Mouse (Mus musculus) lung, embryonic 14.5 days (tissue): ENCODE measurements around the gene Ccdc191. TPM values are rescaled to one million over a fixed set of nuclear protein-coding genes. Genes with fewer than 3 reads are reported as not detected.
A peak's percentile ranks its signal among the peaks of the same experiment; 100 is the strongest.

ENCODE experiments used
- ATAC-seq: fragments of 200-750 bp; cut with Nextera tagmentation; 2 replicates; pipeline ENCODE4 v1.8.0; 2017; ENCODE audit warnings: mild to moderate bottlenecking, moderate TSS enrichment, moderate library complexity; ENCODE audit not compliant: insufficient read depth
- DNase-seq: peaks from one replicate; pipeline ENCODE4 v3.0.0-alpha.2; 2015
- H3K27ac ChIP-seq: fragments of 300-500 bp; sonication (generic); 2 replicates; pipeline ENCODE4 v1.5.1; 2014; ENCODE audit warnings: low read depth, mild to moderate bottlenecking, moderate library complexity
- H3K27me3 ChIP-seq: fragments of 300-500 bp; sonication (generic); 2 replicates; pipeline ENCODE4 v1.6.1; 2014; ENCODE audit warnings: low read length, control low read depth; ENCODE audit not compliant: insufficient read depth
- H3K36me3 ChIP-seq: fragments of 300-500 bp; sonication (generic); 2 replicates; pipeline ENCODE4 v1.6.1; 2014; ENCODE audit warnings: control low read depth; ENCODE audit not compliant: insufficient read depth
- H3K4me1 ChIP-seq: fragments of 300-500 bp; sonication (generic); 2 replicates; pipeline ENCODE4 v1.6.1; 2014; ENCODE audit warnings: antibody characterized with exemption, control low read depth; ENCODE audit not compliant: insufficient read depth
- H3K4me2 ChIP-seq: fragments of 300-500 bp; sonication (generic); 2 replicates; pipeline ENCODE4 v1.6.1; 2014; ENCODE audit warnings: mild to moderate bottlenecking
- H3K4me3 ChIP-seq: fragments of 300-500 bp; sonication (generic); 2 replicates; pipeline ENCODE4 v1.5.1; 2014; ENCODE audit warnings: low read depth, low read length
- H3K9ac ChIP-seq: fragments of 300-500 bp; sonication (generic); 2 replicates; pipeline ENCODE4 v1.6.1; 2014
- H3K9me3 ChIP-seq: fragments of 300-500 bp; sonication (generic); 2 replicates; pipeline ENCODE4 v1.6.1; 2016; ENCODE audit warnings: low read depth, low read length, control low read depth
- CTCF ChIP-seq: IDR thresholded peaks from 2 replicates; pipeline ENCODE4 v1.5.1; 2016; ENCODE audit warnings: antibody characterized with exemption, low read depth
- WGBS: fragments of 180-500 bp; shearing (Covaris S2); extraction: QIAGEN DNeasy Blood & Tissue Kit; methylation state at CpG from one replicate; pipeline ENCODE4 v1.1.7; 2014; 5-methylcytosine and 5-hydroxymethylcytosine counted together
- polyA plus RNA-seq: library from polyadenylated mRNA; unstranded; fragments of >200 nt; fragmentation: Nextera tagmentation; extraction: Ambion mirVana; gene quantifications from 2 replicates; pipeline ENCODE4 v1.2.1, GENCODE M21; 2014

Ccdc191 gene
- polyA plus RNA-seq = 7.6 and 10.5 TPM in 2 replicates

- DNase-seq (peak; percentile 100), ATAC-seq (peak; percentile 100)
- under 1% methylated on average over 33 of the region's 33 CpGs for WGBS
- no peaks in the 10 kb centered on the region for H3K4me1 ChIP-seq
- H3K36me3 ChIP-seq = no peaks in the 10 kb centered on the region
- H3K9me3 ChIP-seq = no peaks in the 10 kb centered on the region
- H3K9ac ChIP-seq = peak within 1 kb of the TSS; percentile 76
- no peaks in the 10 kb centered on the region for H3K27me3 ChIP-seq
- H3K4me3 ChIP-seq = peak within 1 kb of the TSS; percentile 66
- H3K4me2 ChIP-seq = peak within 1 kb of the TSS; percentile 76
- H3K27ac ChIP-seq = peak within 1 kb of the TSS; percentile 77
- TF ChIP-seq CTCF = no peak
These were observed at the start of gene Ccdc191 for GRCm38 (mm10) chr16:43889208-43890004. Gene Ccdc191 (plus strand): TSS chr16:43889800.

GRCm38 (mm10) chr16:43841236-43841635 lies 48.4 kb upstream of the Ccdc191 start:
- no peak overlapping the region for H3K4me2 ChIP-seq
- H3K27ac ChIP-seq = no peak overlapping the region
- H3K36me3 ChIP-seq = no peaks in the 10 kb centered on the region
- WGBS = 65% methylated on average over 1 of the region's 1 CpGs
- no peak overlapping the region for H3K4me3 ChIP-seq
- DNase-seq (no peak), ATAC-seq (no peak)
- no peaks in the 10 kb centered on the region for H3K27me3 ChIP-seq
- no peak overlapping the region for H3K9ac ChIP-seq
- H3K9me3 ChIP-seq = no peaks in the 10 kb centered on the region
- H3K4me1 ChIP-seq = no peaks in the 10 kb centered on the region
- TF ChIP-seq CTCF = no peak

DNA sequence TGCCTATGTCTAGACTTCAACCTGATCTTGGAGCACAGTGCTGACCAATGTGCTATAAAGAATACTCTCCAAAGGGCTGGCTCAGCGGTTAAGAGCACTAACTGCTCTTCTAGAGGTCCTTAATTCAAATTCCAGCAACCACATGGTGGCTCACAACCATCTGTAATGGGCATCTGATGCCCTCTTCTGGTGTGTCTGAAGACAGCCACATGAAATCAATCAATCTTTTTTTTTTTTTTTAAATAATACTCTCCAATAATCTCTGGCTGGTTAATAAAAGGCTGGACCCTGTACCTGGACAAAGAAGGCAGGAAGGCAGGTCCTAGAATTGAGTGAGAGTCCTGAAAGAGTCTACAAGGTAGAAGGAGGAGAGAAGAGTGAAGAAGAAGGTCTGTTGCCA lies 39.8 kb upstream of the Ccdc191 start:
- no peak overlapping the region for H3K4me2 ChIP-seq
- DNase-seq = no peak
- TF ChIP-seq CTCF = no peak

GRCm38 (mm10) chr16:43858941-43859476 lies 30.6 kb upstream of the Ccdc191 start:
- peaks cover 23% of the 10 kb centered on the region for H3K36me3 ChIP-seq
- H3K9ac ChIP-seq = no peak overlapping the region
- no peaks in the 10 kb centered on the region for H3K9me3 ChIP-seq
- H3K4me1 ChIP-seq = no peaks in the 10 kb centered on the region
- ATAC-seq = no peak
- no peak overlapping the region for H3K4me2 ChIP-seq
- no peak for TF ChIP-seq CTCF
- H3K4me3 ChIP-seq = no peak overlapping the region
- H3K27ac ChIP-seq = no peak overlapping the region
- DNase-seq = no peak
- 89% methylated on average over 5 of the region's 5 CpGs for WGBS
- H3K27me3 ChIP-seq = no peaks in the 10 kb centered on the region

More for the DNA sequence above, 39.8 kb upstream of the Ccdc191 start:
- Histone ChIP-seq H3K4me3 (no peak overlapping the region), H3K4me1 (no peaks in the 10 kb centered on the region), H3K9me3 (no peaks in the 10 kb centered on the region), H3K27ac (no peak overlapping the region), H3K9ac (no peak overlapping the region), H3K27me3 (no peaks in the 10 kb centered on the region), H3K36me3 (no peaks in the 10 kb centered on the region)
- WGBS = 61% methylated on average over 1 of the region's 1 CpGs
- ATAC-seq = no peak

DNA sequence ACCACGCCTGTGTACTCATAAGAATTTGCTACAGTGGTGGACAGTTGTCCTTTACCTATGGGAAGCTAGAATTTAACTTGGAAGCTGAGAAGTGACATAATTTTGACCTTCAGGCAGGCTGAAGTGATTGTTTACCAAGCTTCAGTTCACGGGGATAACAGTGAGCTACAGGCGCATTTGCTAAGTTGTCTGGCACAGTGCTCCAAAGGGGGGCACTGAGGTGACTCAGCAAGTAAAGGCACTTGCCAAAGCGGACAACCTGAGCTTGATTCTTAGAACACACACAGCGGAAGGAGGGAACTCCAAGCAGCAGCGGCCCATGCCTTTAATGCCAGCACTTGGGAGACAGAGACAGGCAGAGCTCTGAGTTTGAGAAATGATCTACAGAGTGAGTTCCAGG lies 29.0 kb upstream of the Ccdc191 start:
- H3K27ac ChIP-seq = no peak overlapping the region
- TF ChIP-seq CTCF = no peak
- DNase-seq (no peak), ATAC-seq (no peak)
- H3K4me3 ChIP-seq = no peak overlapping the region
- H3K27me3 ChIP-seq = no peaks in the 10 kb centered on the region
- no peaks in the 10 kb centered on the region for H3K4me1 ChIP-seq
- peaks cover 23% of the 10 kb centered on the region for H3K36me3 ChIP-seq
- H3K4me2 ChIP-seq = no peak overlapping the region
- H3K9ac ChIP-seq = no peak overlapping the region
- H3K9me3 ChIP-seq = no peaks in the 10 kb centered on the region
- WGBS = 58% methylated on average over 6 of the region's 6 CpGs

DNA sequence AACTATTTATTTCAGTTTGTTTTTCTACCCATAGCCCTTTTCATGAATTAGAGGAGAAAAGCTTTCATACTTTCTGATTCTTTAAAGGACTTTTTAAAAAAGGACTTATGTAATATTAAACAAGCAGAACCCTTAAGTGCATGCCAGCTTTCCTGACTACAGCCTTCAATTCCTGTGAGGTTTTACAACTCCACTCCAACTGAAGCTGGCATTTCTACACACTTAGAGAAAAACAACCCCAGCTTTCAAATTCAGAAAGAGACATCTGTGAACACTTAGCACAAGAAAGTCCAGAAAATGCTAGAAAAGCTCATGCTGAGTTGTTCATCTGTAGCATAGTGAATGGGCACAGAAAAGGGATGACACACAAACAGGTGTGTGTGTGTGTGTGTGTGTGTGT lies 19.8 kb upstream of the Ccdc191 start:
- Histone ChIP-seq H3K4me2 (no peak overlapping the region), H3K4me3 (no peak overlapping the region), H3K4me1 (no peaks in the 10 kb centered on the region), H3K9ac (no peak overlapping the region), H3K27me3 (no peaks in the 10 kb centered on the region), H3K9me3 (no peaks in the 10 kb centered on the region), H3K27ac (no peak overlapping the region), H3K36me3 (peaks cover 66% of the 10 kb centered on the region)
- DNase-seq = no peak
- TF ChIP-seq CTCF = no peak
- no peak for ATAC-seq

- no peak for TF ChIP-seq CTCF
- Histone ChIP-seq H3K9ac (no peak overlapping the region), H3K27me3 (no peaks in the 10 kb centered on the region), H3K36me3 (peaks cover 81% of the 10 kb centered on the region), H3K4me2 (no peak overlapping the region), H3K4me3 (no peak overlapping the region), H3K9me3 (no peaks in the 10 kb centered on the region), H3K27ac (no peak overlapping the region), H3K4me1 (no peaks in the 10 kb centered on the region)
- ATAC-seq (peak; percentile 41; the same call in 1 of the 2 replicates), DNase-seq (peak; percentile 18)
- WGBS = 72% methylated on average over 7 of the region's 7 CpGs
These were observed 18.2 kb upstream of the Ccdc191 start for GRCm38 (mm10) chr16:43871419-43871818.
